Mouse (Mus musculus): ENCODE results near the gene Celf5.

The Celf5 gene

DNA sequence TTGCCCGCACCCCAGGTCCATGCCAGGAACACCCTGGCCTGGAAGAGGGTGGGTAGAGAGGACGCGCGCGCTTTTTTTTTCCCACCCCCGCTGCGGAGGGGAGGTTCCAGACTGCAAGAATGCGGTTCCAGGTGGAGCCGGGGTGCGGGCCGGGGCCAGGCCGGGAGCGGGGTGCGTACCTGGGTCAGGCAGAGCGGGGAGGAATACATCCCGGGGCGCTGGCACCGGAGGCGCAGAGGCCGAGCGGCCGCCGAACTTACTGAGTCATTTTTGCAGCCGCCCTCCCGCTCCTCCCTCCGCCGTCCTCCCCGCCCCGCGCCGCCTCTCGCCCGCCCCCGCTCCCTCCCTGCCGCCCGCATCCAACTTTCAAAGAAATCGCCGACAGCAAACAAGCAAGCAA, 55.6 kb downstream of the Celf5 start:
- DNase-seq (ENCODE audit: low read depth) = no peak

DNA sequence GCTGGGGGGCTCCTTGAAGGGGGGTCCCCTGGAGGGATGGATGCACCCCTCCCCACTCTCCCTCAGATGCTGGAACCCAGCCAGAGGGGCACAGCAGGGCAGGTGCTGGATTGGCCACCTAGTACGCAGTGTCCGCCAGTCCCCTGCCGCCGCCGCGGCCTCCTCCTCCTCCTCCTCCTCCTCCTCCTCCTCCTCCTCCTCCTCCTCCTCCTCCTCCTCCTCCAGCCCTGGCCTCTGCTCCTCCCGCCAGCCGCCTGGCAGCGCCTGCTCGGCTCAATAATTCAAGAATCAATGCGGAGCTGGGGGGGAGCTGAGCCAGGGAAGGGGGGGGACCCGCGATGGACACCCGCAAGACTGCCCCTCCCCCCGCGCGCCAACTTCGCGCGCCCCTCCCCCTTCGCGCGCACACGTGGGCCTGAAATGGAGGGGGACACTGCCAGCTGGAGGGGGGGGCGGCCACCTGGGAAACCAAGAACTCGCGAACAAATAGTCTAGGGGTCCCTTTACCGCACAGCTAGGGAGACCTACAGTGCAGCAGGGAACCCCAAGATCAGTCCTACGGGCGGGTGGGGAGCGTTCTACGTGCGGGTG, 56.3 kb downstream of the Celf5 start:
- DNase-seq (ENCODE audit: low read depth) = no peak

DNA sequence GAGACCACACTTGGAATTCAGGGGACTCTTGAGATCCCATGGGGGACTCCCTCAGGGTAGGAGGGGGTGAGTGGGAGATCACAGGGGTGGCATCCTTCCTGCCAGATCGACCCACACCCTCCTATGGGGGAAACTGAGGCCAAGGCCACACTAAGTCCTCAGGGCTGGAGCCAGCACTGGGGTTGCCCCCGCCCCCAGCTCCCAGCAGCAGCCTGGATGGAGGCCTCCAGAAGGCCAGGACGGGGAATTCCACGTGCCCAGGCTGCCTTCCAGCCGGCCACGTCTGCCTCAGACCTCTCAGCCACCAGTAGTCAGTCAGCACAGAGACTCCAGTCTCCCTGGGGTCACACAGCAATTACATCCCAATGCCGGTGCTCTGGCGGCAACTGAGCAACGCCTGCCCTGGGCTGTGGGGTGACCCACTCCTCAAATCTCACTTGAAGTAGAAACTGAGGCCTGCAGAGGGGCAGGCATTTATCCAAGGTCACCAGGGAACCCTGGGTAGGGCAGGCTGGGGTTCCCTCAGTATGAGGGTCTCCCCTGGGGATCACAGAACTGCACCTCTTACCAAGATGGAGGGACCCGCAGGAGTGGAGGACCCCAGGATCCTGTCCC, 57.2 kb downstream of the Celf5 start:
- no peak for DNase-seq (ENCODE audit: low read depth)

DNA sequence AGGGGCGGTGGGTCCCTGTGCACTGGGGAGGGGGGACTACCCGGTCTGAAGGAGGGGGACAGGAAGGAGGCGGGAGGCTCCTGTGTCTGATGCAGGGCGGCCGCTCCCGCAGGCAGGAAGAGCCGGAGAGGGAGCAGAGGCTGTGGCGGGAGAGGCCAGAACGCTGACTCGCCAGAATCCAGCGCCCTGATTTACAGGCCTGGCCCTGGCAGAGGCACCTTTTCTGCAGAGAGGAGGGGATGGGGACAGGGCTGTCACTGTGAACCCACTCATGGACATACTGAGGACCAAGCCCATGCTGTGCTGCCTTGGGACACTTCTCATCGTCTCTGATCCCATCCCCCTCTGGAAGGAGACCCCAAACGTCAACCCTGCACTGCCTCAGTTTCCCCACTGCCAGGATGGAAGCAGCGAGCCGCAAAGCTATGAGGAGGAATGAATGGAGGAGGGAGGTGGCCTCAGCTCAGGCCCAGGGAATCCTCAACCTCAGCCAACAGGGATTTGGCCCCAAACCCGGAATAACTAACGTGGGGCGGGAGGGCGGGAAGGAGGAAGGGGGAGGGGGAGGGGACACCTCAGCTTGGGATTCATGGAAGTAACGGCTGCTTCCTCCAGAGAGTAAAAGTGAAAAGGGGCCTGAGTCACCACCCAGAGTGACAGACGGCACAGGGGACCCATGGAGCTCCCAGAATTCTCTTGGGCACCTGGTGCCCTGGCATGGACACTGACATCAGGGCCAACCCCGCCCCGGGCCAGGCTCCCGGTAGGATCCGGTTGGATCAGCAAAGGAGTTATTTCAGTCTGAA, 58.1 kb downstream of the Celf5 start:
- DNase-seq (ENCODE audit: low read depth) = no peak

DNA sequence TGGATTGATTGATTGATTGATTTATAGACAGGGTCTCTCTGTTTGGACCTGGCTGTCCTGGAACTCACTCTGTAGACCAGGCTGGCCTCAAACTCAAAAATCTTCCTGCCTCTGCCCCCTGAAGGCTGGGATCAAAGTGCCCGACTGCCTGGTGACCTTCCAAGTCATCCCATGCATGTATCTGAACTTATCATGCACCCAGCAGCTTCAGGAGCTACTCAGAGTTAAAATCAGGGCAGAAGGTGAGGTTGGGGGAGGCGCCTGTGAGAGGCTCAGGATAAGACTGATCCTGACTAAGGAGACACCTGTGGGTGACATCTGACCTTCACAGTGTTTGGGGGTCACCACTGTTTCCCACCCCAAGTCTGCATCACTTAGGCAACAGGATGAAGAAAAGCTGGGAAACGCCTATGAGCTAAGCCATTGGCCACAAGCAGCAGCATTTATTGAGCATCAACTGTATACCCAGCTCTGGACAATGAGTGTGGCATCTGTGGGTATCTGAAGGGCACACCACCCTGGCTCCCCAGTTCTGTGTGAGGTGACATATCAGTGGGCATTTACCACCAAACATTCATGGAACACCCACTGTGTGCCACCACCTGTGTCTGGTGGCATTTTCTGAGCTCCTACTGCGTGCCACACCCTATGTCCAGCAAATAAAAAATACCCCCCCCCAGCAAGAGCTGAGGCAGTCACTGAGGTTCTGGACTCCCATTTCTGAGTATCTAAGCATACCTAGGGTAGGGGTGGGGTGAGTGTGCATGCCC, 58.8 kb downstream of the Celf5 start:
- no peak for DNase-seq (ENCODE audit: low read depth)

DNA sequence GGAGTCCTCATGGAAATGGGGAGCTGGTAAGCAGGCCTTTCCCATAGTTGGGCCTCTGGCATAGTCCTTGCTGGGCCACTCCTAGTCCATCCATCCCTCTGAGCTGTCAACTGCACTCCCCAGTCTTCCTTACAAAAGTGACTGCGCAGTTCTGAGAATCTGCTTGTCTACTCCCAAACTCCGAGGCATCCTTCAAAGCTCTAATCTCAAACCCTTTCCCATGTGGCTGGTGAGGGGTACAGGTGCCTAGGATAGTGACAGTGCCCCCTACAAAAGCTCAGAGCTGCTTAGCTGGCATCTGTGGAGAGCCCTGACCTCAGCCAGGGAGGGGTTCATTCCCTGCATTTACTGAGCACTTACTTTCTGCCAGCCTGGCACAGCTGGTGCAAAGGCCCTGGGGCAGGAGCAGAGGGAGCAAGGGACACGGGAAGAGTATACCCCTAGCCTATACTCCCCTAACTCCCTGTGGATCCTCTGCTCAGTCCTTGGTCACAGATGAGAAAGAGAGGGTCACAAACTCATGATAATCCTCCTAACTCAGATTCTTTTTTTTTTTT, 59.8 kb downstream of the Celf5 start:
- no peak for DNase-seq (ENCODE audit: low read depth)

DNA sequence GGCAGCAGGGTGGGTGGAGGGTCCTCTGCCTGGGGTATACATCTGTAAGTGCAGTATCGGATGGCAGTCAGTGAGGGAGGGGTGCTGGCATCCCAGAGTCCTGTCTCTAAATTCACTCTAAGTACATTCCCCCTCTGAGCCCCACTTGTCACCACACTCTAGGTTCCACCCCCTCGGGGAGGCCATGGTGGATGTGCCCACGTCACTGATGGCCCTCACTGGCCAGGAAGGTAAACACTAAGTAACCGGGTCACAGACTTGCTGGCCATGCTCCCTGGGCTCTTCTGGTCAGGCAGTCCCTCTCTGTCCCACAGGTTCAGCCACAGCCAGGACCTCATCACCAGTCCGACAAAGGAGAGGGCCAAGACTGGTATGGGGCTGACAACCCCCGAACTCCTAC, 60.3 kb downstream of the Celf5 start:
- DNase-seq (ENCODE audit: low read depth) = no peak

DNA sequence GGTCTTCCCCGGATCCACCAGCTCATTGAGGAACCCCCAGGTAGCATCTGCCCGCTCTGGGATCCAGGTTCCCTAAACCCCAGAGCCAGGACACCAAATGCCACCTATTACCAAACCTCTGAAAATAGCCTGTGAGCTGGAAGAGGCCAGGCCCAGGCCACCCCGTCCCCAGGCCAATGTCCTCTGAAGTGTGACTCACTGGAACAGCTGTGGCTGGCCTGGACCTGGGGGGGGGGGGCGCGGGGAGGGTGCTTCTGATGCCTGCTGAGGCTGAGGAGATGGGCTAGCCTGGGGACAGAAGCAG, 60.8 kb downstream of the Celf5 start:
- DNase-seq (ENCODE audit: low read depth) = no peak

DNA sequence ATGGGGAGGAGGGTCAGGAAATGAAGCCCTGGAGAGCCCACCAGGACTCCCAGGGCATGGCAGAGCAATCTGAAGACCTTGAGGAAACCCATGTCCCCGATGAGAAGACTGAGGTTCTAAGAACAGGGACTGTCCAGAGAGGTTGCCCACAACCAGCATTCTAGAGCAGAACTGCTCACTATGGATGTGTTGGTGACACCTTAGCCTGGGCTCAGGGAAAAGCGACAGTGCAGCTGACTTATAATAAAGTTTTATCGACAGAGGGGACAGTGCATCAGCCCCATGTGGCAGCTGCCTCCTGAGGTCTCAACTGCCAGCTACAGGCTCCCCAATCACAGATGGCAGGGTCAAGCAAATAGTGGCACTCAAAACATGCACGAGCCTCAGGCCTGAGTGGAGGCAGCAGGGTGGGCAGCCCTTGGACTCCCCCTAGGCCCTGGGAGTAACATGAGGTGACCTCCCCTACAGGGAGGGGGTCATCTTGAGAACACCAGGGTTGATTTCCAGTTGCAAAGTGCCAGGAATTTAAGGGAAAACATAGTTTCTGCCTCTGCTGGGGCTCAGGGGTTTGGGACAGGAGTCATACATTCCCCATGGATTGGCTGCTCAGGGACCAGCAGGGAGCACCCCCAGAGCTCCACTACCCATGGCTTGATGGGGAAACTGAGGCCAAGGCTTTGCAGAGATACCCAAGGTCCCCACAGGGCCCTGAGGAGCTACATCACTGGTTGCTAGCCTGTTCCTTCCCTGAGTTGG, 61.3 kb downstream of the Celf5 start:
- no peak for DNase-seq (ENCODE audit: low read depth)

DNA sequence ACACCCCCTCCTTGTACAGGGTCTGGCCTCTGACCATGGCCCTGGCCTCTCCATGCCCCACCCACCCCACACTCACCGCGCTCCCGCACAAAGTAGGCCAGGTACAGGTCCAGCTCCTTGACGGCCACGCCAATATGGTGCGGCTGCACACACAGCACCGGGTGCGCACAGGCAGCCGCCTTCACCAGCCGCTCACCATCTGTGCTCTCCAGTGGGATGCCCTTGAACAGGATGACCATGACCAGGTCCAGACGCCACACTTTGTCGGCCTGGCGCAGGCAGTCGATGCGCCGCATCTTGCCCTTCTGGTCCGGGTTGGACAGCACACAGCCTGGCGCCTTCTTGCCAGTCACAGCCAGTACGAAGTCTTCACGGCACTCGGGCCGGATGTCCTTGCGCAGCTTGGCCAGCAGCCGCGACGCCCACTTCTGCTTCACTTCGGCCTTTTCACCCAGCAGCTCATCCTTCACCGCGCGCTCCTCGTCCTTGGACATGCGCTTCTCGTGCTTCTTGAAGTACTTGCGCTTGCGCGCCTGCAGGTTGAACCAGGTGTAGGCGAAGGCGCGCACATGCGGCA, 62.2 kb downstream of the Celf5 start:
- no peak for DNase-seq (ENCODE audit: low read depth)

DNA sequence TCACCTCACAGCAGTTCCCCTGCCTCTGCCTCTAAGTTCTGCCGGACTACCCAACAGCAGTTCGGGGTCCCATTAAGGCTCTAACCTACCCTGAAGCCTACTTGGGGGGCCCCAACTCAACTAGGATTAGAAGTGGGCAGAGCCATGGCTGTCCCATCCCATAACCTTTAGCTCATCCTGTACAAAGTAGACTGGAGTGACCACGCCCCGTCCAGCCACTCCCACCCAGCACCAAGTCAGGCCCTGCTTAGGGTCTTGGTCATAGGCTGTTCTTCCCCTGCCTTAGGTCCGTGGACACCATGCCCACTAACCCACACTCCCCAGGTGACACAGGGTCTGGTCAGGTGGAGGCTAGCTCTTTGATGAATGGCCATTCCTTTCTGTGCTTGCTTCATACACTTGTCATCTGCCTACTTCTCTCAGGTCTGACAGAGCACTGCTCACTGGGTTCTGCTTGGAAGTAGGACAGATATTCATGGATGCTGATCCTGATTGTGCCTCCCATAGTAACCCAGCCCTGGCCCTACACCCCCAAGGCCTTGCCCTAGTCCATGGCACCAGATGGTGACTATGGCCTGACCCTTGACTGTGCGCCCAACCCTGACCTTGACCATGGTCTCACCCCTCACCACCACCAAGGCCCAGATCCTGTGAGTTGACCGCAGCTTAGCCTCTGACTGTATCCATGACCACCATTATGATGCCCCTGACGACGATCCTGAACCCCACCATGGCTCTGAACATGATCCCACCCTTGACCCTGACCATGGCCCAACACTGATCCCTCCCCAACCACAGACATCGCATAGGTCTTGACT, 63.2 kb downstream of the Celf5 start:
- DNase-seq (ENCODE audit: low read depth) = no peak

DNA sequence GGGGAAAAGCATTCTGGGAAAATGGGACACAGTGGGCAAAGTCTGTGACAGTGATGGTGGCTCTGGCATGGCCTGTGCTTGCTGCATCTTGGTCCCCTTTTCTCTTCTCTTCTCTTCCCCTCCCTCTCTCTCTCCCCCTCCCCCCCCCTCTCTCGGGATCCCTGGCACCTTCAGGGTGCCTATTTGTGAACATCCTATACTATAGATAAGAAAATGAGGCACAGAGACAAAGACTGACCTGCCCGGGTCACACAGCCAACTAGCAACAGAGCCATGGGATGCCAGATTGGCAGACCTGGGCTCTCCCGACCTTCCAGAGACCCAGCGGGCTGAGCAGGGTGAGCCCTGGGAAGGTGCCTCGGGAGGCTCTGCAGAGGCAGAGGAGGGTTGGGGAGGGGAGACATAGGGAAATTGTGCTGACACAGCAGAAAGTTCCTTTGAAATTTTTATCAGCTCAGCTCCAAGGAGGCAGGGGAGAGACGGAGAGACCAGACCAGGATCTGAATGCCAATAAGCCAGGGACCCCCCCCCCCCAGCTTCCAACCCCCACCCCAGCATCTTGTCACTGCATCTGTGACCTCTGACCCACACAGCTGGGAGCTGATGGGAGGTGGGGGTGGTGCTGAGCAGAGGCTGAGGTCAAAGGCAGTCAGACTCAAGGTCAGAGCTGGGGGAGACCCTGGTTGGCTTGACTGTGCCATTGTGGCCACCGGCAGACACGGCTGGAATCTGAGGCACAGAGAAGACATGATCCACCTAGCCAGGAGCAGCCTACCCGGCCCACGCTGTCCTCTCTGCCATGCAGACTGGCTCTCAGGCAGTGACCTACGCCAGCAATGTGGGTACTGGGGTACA, 64.1 kb downstream of the Celf5 start:
- no peak for DNase-seq (ENCODE audit: low read depth)

DNA sequence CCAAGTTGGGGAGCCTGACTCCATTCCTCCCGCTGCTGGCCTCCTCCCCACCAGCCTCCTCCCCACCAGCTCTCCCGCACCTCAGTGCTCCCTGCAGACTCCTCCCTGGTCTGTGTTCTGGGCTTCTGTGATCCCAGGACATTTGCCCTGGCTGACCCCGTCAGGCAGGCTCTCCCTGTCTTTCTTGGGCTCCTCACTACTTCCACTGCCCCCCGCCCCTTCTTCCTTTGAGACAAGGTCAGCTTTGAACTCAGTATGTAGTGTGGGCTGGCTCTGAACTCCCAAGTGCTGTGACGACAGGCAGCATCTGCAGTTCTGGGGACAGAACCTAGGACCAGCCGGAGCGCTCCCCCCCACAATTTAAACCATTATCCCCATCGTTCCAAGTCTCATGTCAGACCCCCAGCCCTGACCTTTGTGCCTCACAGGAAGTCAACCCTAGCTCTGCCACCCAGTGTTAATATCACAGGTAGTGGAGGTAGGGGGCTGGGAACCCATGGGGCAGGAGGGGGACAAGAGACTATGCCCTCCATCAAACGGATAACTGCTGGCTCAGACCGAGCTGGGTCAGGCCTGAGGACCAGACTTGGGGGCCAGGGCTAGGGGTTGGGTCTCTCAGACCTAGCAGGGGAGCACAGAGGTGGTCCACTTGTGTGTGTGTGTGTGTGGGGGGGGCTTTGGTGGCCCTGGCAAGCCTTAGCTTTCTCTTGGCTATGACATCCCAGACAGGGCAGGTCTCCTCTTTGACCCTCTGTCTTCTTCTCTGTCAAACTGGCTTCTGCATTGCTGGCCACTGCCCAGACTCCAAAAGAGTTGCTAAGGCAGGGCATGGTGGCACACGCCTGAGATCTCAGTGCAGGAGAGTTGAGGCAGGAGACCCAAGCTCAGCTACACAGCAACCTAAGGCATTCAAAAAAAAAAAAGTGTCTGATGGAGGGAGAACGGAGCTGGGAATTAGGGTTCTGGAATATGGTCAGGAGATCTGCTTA, 65.0 kb downstream of the Celf5 start:
- no peak for DNase-seq (ENCODE audit: low read depth)

DNA sequence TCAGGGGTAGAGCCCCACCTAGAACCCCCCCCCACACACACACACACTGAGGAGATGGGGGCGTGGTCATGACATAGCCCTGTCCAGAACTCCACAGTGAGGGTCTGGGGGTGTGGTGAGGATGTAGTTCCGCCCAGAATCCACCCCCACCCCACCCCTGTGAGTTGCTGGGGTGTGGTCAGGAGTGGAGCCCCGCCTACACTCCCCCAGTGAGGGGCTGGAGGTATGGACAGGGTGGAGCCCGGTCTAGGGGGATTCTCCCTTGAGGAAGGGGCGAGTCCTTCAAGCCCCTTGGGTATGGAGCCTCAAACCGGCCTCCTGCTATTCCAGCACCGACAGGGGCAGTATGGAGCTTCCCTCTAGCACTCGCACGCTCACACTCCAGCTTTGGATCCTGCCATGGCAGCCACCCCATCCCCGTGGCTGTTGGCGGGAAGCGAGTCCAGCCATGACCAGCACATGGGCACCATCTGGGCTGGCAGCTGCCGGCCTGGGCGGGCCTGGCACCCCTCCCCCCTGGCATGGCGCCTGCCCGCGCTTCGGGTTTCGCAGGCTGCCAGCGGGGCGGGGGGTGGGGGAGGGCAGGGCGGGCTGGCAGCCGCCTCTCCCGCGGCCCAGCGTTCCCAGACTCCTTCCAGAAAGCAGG, 65.8 kb downstream of the Celf5 start:
- no peak for DNase-seq (ENCODE audit: low read depth)

DNA sequence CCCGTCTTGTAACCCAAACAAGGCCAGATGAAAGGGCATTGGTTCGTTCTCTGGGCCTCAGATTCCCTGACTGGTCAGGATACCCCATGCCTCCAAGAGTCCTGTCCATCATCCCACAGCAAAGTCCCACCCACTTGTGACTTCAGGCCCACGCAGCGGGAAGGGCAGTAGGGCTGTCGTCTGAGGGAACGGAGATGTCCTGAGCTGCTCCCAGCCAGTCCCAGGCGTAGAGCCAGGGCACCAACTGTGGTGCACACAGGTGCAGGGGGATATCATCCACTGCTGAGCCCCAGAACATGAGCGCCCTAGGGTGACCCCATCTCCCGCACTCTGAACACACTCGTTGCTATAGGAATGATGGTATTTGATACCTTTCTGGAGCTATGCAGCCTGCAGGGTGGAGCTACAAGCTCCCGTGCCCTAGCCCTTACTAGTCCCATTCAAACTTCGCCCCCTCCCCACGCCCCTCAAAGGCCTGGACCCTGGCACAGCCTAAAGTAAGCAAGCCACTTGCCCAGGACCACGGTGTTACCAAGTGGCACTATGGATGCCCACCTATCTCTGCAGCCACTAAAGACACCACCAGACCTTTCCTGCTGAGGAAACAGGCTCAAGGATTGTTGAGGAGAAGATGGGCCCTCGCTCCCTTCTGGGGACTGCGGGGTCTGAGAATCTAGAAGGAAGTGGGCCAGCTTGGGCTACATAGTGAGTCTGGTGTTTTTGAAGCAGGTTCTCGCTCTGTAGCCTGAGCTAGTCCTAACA, 66.8 kb downstream of the Celf5 start:
- no peak for DNase-seq (ENCODE audit: low read depth)

DNA sequence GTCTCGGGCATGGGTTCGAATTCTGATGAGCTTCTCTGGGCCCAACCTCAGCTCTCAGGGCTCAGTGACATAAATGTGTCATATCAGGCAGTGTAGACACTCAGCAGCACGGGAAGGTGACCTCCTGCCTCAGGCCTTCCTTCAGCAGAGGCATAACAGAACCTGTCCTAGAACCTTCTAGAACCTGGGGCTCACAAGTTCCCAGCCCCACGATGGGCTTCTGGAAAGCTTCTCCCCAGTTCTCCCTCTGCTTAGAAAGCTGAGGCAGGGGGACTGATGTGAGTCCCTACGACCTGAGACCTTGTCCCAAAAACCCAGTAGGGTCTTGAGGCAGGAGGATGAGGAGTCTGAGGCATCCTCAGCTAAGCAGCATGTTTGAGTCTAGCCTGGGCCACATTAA, 67.4 kb downstream of the Celf5 start:
- DNase-seq (ENCODE audit: low read depth) = no peak

DNA sequence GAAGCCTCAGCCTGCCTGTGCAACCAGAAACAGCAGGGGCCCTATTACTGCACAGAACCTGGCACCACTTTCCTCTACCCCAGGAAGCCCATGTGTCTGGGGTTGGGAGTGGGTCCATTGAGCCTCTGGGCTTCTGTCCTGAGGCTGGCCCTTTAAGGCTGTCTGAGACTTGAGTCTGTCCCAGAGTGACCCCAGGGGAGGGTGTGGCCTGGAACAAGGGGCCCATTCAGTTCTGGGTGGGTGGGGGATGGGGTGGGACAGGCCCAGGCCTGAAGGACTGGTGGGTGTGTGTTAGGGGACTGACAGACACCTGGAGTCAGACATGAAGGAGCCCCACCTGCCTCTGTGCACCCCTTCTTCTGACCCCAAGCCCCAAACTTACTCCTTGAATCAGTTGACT, 67.8 kb downstream of the Celf5 start:
- DNase-seq (ENCODE audit: low read depth) = no peak
